Mouse (Mus musculus) C2C12 (cell line): ENCODE measurements around the gene Atad5.

Experiments
- CEBPB ChIP-seq: IDR thresholded peaks from one replicate; pipeline ENCODE4 v1.6.1; 2011; ENCODE audit warnings: low read depth, mild to moderate bottlenecking, control low read depth, moderate library complexity
- CTCF ChIP-seq: IDR thresholded peaks from one replicate; pipeline ENCODE4 v1.5.1; 2011; ENCODE audit not compliant: control insufficient read depth, insufficient read depth, insufficient read length
- FOSL1 ChIP-seq: IDR thresholded peaks from one replicate; pipeline ENCODE4 v1.8.0; 2011; ENCODE audit warnings: mild to moderate bottlenecking, low read length; ENCODE audit not compliant: poor library complexity, insufficient read depth, severe bottlenecking
- MAX ChIP-seq: IDR thresholded peaks from one replicate; pipeline ENCODE4 v1.6.1; 2011; ENCODE audit warnings: mild to moderate bottlenecking, control low read depth
- MYOD1 ChIP-seq: IDR thresholded peaks from one replicate; pipeline ENCODE4 v1.6.1; 2011; ENCODE audit warnings: low read depth; ENCODE audit not compliant: control insufficient read depth, insufficient read length
- MYOG ChIP-seq: IDR thresholded peaks from one replicate; pipeline ENCODE4 v1.6.1; 2011; ENCODE audit not compliant: control insufficient read depth, insufficient read length; ENCODE audit errors: extremely low read depth
- USF1 ChIP-seq: IDR thresholded peaks from one replicate; pipeline ENCODE4 v1.6.1; 2011; ENCODE audit warnings: low read depth, mild to moderate bottlenecking, control low read depth, moderate library complexity

DNA sequence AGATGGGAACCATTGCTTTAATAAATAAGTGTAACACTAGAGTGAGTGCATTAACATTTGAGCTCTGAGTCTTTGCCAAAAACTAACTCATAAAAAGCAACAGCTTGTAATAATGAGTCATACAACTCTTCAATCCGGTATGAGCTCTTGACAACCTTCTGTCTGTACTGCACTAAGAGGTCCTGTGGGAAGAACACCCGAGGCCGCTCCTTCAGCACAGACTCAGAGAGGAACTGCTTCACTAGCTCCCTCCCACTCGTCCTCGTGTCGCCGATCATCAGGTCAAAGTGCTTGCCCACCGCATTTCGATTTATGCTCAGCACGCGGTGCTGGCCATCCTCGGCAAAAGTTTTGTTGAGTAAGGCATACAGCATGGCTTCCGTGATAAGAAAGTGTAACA lies 47.6 kb downstream of the Atad5 start:
- TF ChIP-seq CTCF (no peak), MYOD1 (no peak), MAX (no peak), USF1 (no peak), MYOG (no peak), CEBPB (no peak), FOSL1 (no peak)
